Mouse (Mus musculus) ES-E14 (cell line): Measurements from ENCODE around the gene Klf4. TPM values are rescaled to one million over a fixed set of nuclear protein-coding genes. Genes with fewer than 3 reads are reported as not detected.

Source experiments
- DNase-seq: peaks from one replicate; pipeline ENCODE4 v3.0.0-alpha.2; 2013; ENCODE audit warnings: low read depth, low spot score
- H3K27ac ChIP-seq: 2 replicates; pipeline ENCODE4 v1.5.1; 2012; ENCODE audit warnings: low read depth, mild to moderate bottlenecking, low read length, moderate library complexity, mixed read lengths; ENCODE audit not compliant: poor library complexity, insufficient read depth, severe bottlenecking
- H3K36me3 ChIP-seq: 2 replicates; pipeline ENCODE4 v1.6.1; 2012; ENCODE audit warnings: mild to moderate bottlenecking, low read length, moderate library complexity, mixed read lengths; ENCODE audit not compliant: control insufficient read depth, poor library complexity, insufficient read depth, severe bottlenecking
- H3K4me1 ChIP-seq, 2 experiments: fragments of 150-350 bp in 1 of 2; sonication (generic) in 1 of 2; 2 replicates each; pipeline ENCODE4 v1.6.1; 2012; ENCODE audit warnings: low read length in 2 of 2, mild to moderate bottlenecking in 1 of 2, mixed read lengths in 1 of 2; ENCODE audit not compliant: control insufficient read depth in 2 of 2, insufficient read depth in 2 of 2, poor library complexity in 1 of 2
- H3K4me3 ChIP-seq, 2 experiments: fragments of 150-350 bp in 1 of 2; sonication (generic) in 1 of 2; 2 replicates each; pipeline ENCODE4 v1.5.1; 2012; ENCODE audit warnings: low read length in 2 of 2, low read depth in 1 of 2, mild to moderate bottlenecking in 1 of 2, mixed read lengths in 1 of 2; ENCODE audit not compliant: insufficient read depth in 1 of 2, poor library complexity in 1 of 2, severe bottlenecking in 1 of 2
- H3K9ac ChIP-seq: 2 replicates; pipeline ENCODE4 v1.6.1; 2012; ENCODE audit warnings: low read depth, mild to moderate bottlenecking, low read length, mixed read lengths; ENCODE audit not compliant: poor library complexity, insufficient read depth, severe bottlenecking
- H3K9me3 ChIP-seq: fragments of 150-350 bp; sonication (generic); 2 replicates; pipeline ENCODE4 v1.6.1; 2012; ENCODE audit warnings: low read depth, mild to moderate bottlenecking, low read length; ENCODE audit not compliant: control insufficient read depth, insufficient read depth
- CHD2 ChIP-seq: IDR thresholded peaks from 2 replicates; pipeline ENCODE4 v1.6.1; 2014; ENCODE audit warnings: mild to moderate bottlenecking, low read depth, low read length, inconsistent platforms
- HCFC1 ChIP-seq: IDR thresholded peaks from 2 replicates; pipeline ENCODE4 v1.6.1; 2012; ENCODE audit warnings: low read length, inconsistent platforms, borderline replicate concordance; ENCODE audit not compliant: insufficient read depth
- MAFK ChIP-seq: IDR thresholded peaks from 2 replicates; pipeline ENCODE4 v1.6.1; 2014; ENCODE audit warnings: mild to moderate bottlenecking, low read depth, low read length, inconsistent platforms; ENCODE audit not compliant: insufficient read depth
- ZC3H11A ChIP-seq: IDR thresholded peaks from 2 replicates; pipeline ENCODE4 v1.6.1; 2012; ENCODE audit warnings: low read depth, mild to moderate bottlenecking, inconsistent platforms, low read length, borderline replicate concordance
- ZNF384 ChIP-seq: IDR thresholded peaks from 2 replicates; pipeline ENCODE4 v1.6.1; 2012; ENCODE audit warnings: low read depth, low read length, inconsistent platforms
- in situ Hi-C, 2 experiments: fragments of 600-800 bp; cut with MboI; formaldehyde crosslinking; loops; one replicate each; pipeline ENCODE4 v1.15.1; 2025; ENCODE audit warnings: low sequenced_read_pairs in 2 of 2, inconsistent platforms in 1 of 2; ENCODE audit not compliant: unreplicated experiment in 2 of 2
- total RNA-seq: library from RNA; depleted of rRNA; stranded (reverse); fragments of 300-350 nt; gene quantifications from 2 replicates; pipeline ENCODE4 v1.2.3, GENCODE M21; 2012

The Klf4 gene
- total RNA-seq, 1 experiment, result 55.6 TPM

DNA sequence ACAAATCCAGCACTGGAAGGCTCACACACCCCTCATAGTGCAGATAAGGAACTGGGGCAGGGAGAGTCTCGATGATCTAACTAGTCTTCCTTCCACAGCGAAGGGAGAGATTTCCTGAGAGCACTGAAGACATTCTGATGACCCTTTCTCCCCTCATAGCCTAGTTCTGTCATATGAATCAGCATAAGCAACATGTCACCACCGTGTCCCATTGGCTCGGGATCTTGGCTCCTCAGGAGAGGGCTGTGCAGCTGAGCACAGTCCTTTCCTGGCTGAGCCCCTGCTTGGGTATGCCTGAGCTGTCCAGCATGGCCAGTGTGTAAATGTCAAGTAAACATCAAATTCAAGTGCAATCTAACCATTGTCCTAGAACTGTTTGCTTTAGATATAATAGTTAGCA is 9.0 kb upstream of the Klf4 start:
- Histone ChIP-seq H3K27ac (no peak overlapping the region), H3K36me3 (no peaks in the 10 kb centered on the region), H3K4me1 (no peaks in the 10 kb centered on the region), H3K9ac (no peak overlapping the region), H3K9me3 (no peaks in the 10 kb centered on the region), H3K4me3 (no peak overlapping the region)
- no peak for DNase-seq
- no peak for TF ChIP-seq HCFC1
- no peak for TF ChIP-seq MAFK
- no peak for TF ChIP-seq CHD2
- TF ChIP-seq ZC3H11A, result no peak
- TF ChIP-seq ZNF384, result no peak
- in situ Hi-C loops, result no loop called here

GRCm38 (mm10) chr4:55535012-55535411 is 2.7 kb upstream of the Klf4 start:
- no peak overlapping the region for H3K27ac ChIP-seq
- H3K36me3 ChIP-seq, result peaks cover 12% of the 10 kb centered on the region
- peaks cover 0 to 4% of the 10 kb centered on the region in 2 experiments; a peak in 1 of 4 replicates for H3K4me1 ChIP-seq
- TF ChIP-seq ZC3H11A, result no peak
- TF ChIP-seq CHD2, result no peak
- no peak for TF ChIP-seq ZNF384
- no peak for TF ChIP-seq MAFK
- in situ Hi-C loops, result no loop called here
- no peaks in the 10 kb centered on the region for H3K9me3 ChIP-seq
- no peak overlapping the region for H3K9ac ChIP-seq
- H3K4me3 ChIP-seq, result no peak overlapping the region
- DNase-seq, result no peak

- no peaks in the 10 kb centered on the region for H3K9me3 ChIP-seq
- peaks cover 17% of the 10 kb centered on the region for H3K36me3 ChIP-seq
- no peak overlapping the region for H3K9ac ChIP-seq
- H3K4me1 ChIP-seq, result peaks cover 0 to 4% of the 10 kb centered on the region in 2 experiments; a peak in 1 of 4 replicates
- TF ChIP-seq MAFK, result no peak
- no peak for TF ChIP-seq ZNF384
- TF ChIP-seq HCFC1, result no peak
- no peak for TF ChIP-seq ZC3H11A
- no peak for TF ChIP-seq CHD2
- in situ Hi-C loops, result no loop called here
- no peak overlapping the region for H3K27ac ChIP-seq
- 0 out of 4 replicates have a peak overlapping the region, but pooled peaks of 1 of the 2 experiments have one; percentile 96 for H3K4me3 ChIP-seq
- DNase-seq, result no peak
Observed at GRCm38 (mm10) chr4:55534510-55534909, 2.2 kb upstream of the Klf4 start.

DNA sequence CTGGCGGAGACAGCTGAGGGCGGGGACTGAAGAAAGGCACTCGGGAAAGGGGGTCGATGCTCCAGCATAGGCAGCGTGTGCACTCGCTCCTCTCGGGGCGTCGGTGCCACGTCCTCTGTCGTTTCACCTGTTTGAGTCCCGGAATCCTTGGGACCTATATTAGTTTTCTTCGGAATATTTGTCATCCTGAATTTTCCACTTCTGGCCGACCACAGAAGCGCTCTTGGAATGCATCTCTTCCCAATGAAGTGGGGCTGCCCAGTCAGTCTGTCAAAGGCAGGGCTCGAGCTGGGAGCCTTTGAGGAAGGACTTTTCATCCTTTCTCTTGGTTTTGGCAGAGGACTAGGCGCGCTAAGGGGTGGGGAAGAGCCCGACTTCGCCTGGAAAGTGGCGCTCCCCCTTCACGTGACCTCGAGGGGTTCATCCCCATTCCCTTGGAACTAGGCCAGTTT is 1.6 kb upstream of the Klf4 start:
- peaks cover 20% of the 10 kb centered on the region for H3K36me3 ChIP-seq
- H3K4me1 ChIP-seq, result peaks cover 0 to 4% of the 10 kb centered on the region in 2 experiments; a peak in 1 of 4 replicates
- H3K9ac ChIP-seq, result peak overlapping the region; percentile 65
- no peak overlapping the region for H3K27ac ChIP-seq
- no peaks in the 10 kb centered on the region for H3K9me3 ChIP-seq
- no peak for TF ChIP-seq MAFK
- TF ChIP-seq CHD2, result no peak
- TF ChIP-seq HCFC1, result no peak
- no peak; the same call in 1 of the 2 replicates for TF ChIP-seq ZNF384
- TF ChIP-seq ZC3H11A, result no peak
- DNase-seq, result no peak
- in situ Hi-C loops, result no loop called here
- peak overlapping the region; percentile 96 for H3K4me3 ChIP-seq

GRCm38 (mm10) chr4:55533196-55533802 is 1.0 kb upstream of the Klf4 start:
- Histone ChIP-seq H3K4me3 (peak overlapping the region; percentile 96), H3K27ac (peak overlapping the region; percentile 95), H3K9me3 (no peaks in the 10 kb centered on the region), H3K9ac (peak overlapping the region; percentile 95), H3K36me3 (peaks cover 20% of the 10 kb centered on the region), H3K4me1 (peaks cover 0 to 4% of the 10 kb centered on the region in 2 experiments; a peak in 1 of 4 replicates)
- no peak for DNase-seq
- in situ Hi-C loops, result no loop called here
- TF ChIP-seq MAFK (no peak), CHD2 (no peak), ZNF384 (peak; percentile 81), HCFC1 (no peak), ZC3H11A (no peak)
